Mouse (Mus musculus) MEL (cell line): ENCODE results near the gene Gm14137.

Experiments
- CTCF ChIP-seq, 3 experiments: IDR thresholded peaks in 2 of 3; conservative IDR thresholded peaks in 1 of 3; 2 replicates each; pipeline ENCODE4 v1.5.1; 2011 to 2012; ENCODE audit warnings: low read length in 3 of 3, low read depth in 2 of 3, mild to moderate bottlenecking in 2 of 3, improper control_type of control experiment in 1 of 3, inconsistent platforms in 1 of 3, mixed read lengths in 1 of 3, moderate library complexity in 1 of 3; ENCODE audit not compliant: control insufficient read depth in 1 of 3, insufficient read depth in 1 of 3, poor library complexity in 1 of 3, severe bottlenecking in 1 of 3
- ELF1 ChIP-seq: IDR thresholded peaks from 2 replicates; pipeline ENCODE4 v1.6.1; 2014; ENCODE audit warnings: low read depth, mild to moderate bottlenecking, inconsistent platforms, low read length, improper control_type of control experiment, moderate library complexity
- EP300 ChIP-seq, 2 experiments: IDR thresholded peaks; 2 replicates each; pipeline ENCODE4 v1.6.1; 2011; ENCODE audit warnings: improper control_type of control experiment in 2 of 2, low read length in 2 of 2, low read depth in 1 of 2, mild to moderate bottlenecking in 1 of 2
- GATA1 ChIP-seq: IDR thresholded peaks from 2 replicates; pipeline ENCODE4 v1.6.1; 2011; ENCODE audit warnings: low read depth, low read length, improper control_type of control experiment
- HCFC1 ChIP-seq: IDR thresholded peaks from 2 replicates; pipeline ENCODE4 v1.6.1; 2012; ENCODE audit warnings: low read depth, mild to moderate bottlenecking, inconsistent platforms, low read length, improper control_type of control experiment, moderate library complexity
- MAX ChIP-seq: IDR thresholded peaks from 2 replicates; pipeline ENCODE4 v1.6.1; 2011; ENCODE audit warnings: low read length, improper control_type of control experiment
- MXI1 ChIP-seq: IDR thresholded peaks from 2 replicates; pipeline ENCODE4 v1.6.1; 2011; ENCODE audit warnings: mild to moderate bottlenecking, low read depth, low read length, improper control_type of control experiment
- NELFE ChIP-seq: IDR thresholded peaks from 2 replicates; pipeline ENCODE4 v1.6.1; 2011; ENCODE audit warnings: low read depth, low read length, improper control_type of control experiment
- POLR2A ChIP-seq, 2 experiments: IDR thresholded peaks; 2 replicates each; pipeline ENCODE4 v1.6.1; 2011 to 2012; ENCODE audit warnings: low read length in 2 of 2, mild to moderate bottlenecking in 2 of 2, control low read depth in 1 of 2, improper control_type of control experiment in 1 of 2, low read depth in 1 of 2, moderate library complexity in 1 of 2; ENCODE audit not compliant: control insufficient read depth in 1 of 2, insufficient read depth in 1 of 2, poor library complexity in 1 of 2
- UBTF ChIP-seq: IDR thresholded peaks from 2 replicates; pipeline ENCODE4 v1.6.1; 2012; ENCODE audit warnings: low read depth, mild to moderate bottlenecking, inconsistent platforms, low read length, improper control_type of control experiment, moderate library complexity, borderline replicate concordance; ENCODE audit not compliant: insufficient read depth
- ZMIZ1 ChIP-seq: IDR thresholded peaks from 2 replicates; pipeline ENCODE4 v1.6.1; 2012; ENCODE audit warnings: low read depth, mild to moderate bottlenecking, inconsistent platforms, low read length, improper control_type of control experiment, moderate library complexity

DNA sequence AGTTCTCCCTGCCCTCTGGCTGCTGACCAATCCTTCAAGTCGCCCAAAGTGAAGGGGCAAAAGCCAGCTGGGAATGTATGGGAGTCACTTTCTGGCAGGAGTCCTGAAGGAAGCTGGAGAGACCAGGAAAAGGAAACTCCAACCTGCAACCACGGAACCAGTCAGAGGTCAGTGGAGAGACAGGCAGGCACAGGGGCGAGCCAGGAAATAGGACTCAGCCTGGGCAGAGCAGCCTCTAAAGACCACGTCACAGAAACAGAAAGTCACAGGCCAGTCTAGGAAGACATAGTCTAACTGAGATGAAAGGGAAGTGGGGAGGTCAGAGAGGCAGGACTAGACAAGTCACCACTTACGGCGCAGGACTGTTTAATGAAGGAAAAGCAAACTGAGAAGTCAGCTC lies 1.3 kb downstream of the Gm14137 start:
- no peak for TF ChIP-seq ZMIZ1
- no peak for TF ChIP-seq CTCF (IDR thresholded peaks at IDR 0.05 in 2 of 3, conservative IDR thresholded peaks at IDR 0.05 in 1 of 3; ENCODE audit: control insufficient read depth in 1 of 3, insufficient read depth in 1 of 3, low read depth in 2 of 3, low read length in 3 of 3, poor library complexity in 1 of 3, severe bottlenecking in 1 of 3)
- no peak for TF ChIP-seq EP300 (IDR thresholded peaks at IDR 0.05; ENCODE audit: low read depth in 1 of 2, low read length in 2 of 2)
- TF ChIP-seq GATA1, result no peak
- TF ChIP-seq MXI1, result no peak
- TF ChIP-seq POLR2A (IDR thresholded peaks at IDR 0.05; ENCODE audit: control insufficient read depth in 1 of 2, insufficient read depth in 1 of 2, low read depth in 1 of 2, low read length in 2 of 2, poor library complexity in 1 of 2), result no peak
- no peak for TF ChIP-seq UBTF
- no peak for TF ChIP-seq NELFE
- TF ChIP-seq HCFC1, result no peak
- no peak for TF ChIP-seq MAX
- no peak for TF ChIP-seq ELF1
